Comparison of ENCODE assay signal across 13 mouse cellular contexts in genomic region chr12:51523866-51524265, GRCm38 (mm10).
"Had no signal": no experiment of that assay in that cellular context is flagged by ENCODE, and none has a peak within 500 bp of the region (broad histone marks: within the 10 kb centered on the region; RNA-seq: fewer than 3 reads in every experiment).

No protein-coding gene starts in this region.

- H3K27me3 ChIP-seq: kidney, embryonic 15.5 days; limb, embryonic 13.5 days; liver, embryonic 15.5 days had no signal

- H3K4me1 ChIP-seq: kidney, embryonic 15.5 days; limb, embryonic 10.5 days; limb, embryonic 13.5 days; liver, embryonic 15.5 days had no signal

- ATAC-seq: intestine, embryonic 16.5 days had no signal

- H3K36me3 ChIP-seq: kidney, embryonic 15.5 days; limb, embryonic 10.5 days; limb, embryonic 13.5 days; liver, embryonic 15.5 days had no signal

- H3K4me3 ChIP-seq: kidney, embryonic 15.5 days; layer of hippocampus, adult 2 months; limb, embryonic 10.5 days; limb, embryonic 13.5 days; liver, embryonic 15.5 days had no signal

- H3K9ac ChIP-seq: kidney, embryonic 15.5 days; limb, embryonic 13.5 days; liver, embryonic 15.5 days had no signal

- H3K27ac ChIP-seq: kidney, embryonic 15.5 days; layer of hippocampus, adult 2 months; limb, embryonic 10.5 days; limb, embryonic 13.5 days; liver, embryonic 15.5 days had no signal

- DNase-seq: layer of hippocampus, adult 9-11 months; lung, adult 2 months; lung, postnatal 14 days; lung, postnatal 4 days; midbrain, embryonic 14.5 days; thymus, adult 18-20 months; thymus, postnatal 36 days had no signal
